Mouse (Mus musculus): ENCODE results near the gene Fyb2.

DNA sequence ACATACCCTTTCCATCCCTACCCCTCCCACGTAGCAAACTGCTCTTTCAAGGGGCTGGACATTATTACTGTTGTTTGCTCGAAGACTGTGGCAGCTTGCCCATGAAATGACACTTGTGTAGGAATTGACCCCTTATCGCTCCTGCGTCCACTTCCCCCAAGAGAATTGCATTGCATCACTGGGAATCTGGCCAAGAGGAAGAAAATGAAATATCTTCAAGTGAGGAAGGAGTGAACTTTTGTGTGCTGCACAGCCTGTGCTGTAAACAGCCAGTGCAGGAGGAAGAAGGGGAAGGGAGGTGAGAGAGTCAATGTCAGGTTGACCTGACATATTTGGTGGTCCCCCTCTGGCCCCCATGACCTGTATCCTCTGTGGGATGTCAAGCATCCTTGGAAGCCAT, 35.6 kb downstream of the Fyb2 start:
- TF ChIP-seq GATA1 (IDR thresholded peaks at IDR 0.05; ENCODE audit: borderline replicate concordance, low read length) (no peak), FLI1 (IDR thresholded peaks at IDR 0.05; ENCODE audit: low read length) (no peak)

All from megakaryocyte, embryonic 14.5 days (primary cell).